Mouse (Mus musculus): Measurements from ENCODE around the gene Ttc23. TPM values are rescaled to one million over a fixed set of nuclear protein-coding genes. Genes with fewer than 3 reads are reported as not detected.

Gene Ttc23
- polyA plus RNA-seq, 1 experiment from 2014 or later, result 28.1 TPM

Small RNA genes lying within 50 kb of the gene (microRNA-seq; reads per million reads assigned to microRNA genes)
- gene Gm23844 (ENCODE audit: borderline number of aligned reads), result not detected

Other genes starting within 250 kb of the Ttc23 start
- 18.8 and 19.8 TPM in 2 replicates for gene Lrrc28, start 2.1 kb upstream of the Ttc23 start, polyA plus RNA-seq (2014; fragmentation: Nextera tagmentation; extraction: Ambion mirVana)
- gene Synm, start 112.3 kb downstream of the Ttc23 start, polyA plus RNA-seq (2014; fragmentation: Nextera tagmentation; extraction: Ambion mirVana), result 2.2 and 2.4 TPM in 2 replicates

Measured in embryonic facial prominence, embryonic 14.5 days (tissue).